Mouse (Mus musculus) cerebellum, adult 8-10 months (tissue): Measurements from ENCODE around the gene Hrh1.

Experiments used
- DNase-seq: peaks from one replicate; pipeline ENCODE4 v3.0.0; 2022

Gene Hrh1

GRCm38 (mm10) chr6:114397691-114398217, at the start of gene Hrh1:
Hrh1 (plus strand) TSS chr6:114397936.
- DNase-seq: peak; percentile 23

GRCm38 (mm10) chr6:114354635-114355034, 43.1 kb upstream of the Hrh1 start:
- DNase-seq: no peak

GRCm38 (mm10) chr6:114358171-114358570, 39.6 kb upstream of the Hrh1 start:
- no peak for DNase-seq

GRCm38 (mm10) chr6:114362355-114362754, 35.4 kb upstream of the Hrh1 start:
- DNase-seq: no peak

- DNase-seq: no peak
These were observed 34.0 kb upstream of the Hrh1 start for GRCm38 (mm10) chr6:114363740-114364139.

GRCm38 (mm10) chr6:114364734-114365133, 33.0 kb upstream of the Hrh1 start:
- DNase-seq: no peak

- no peak for DNase-seq
These were observed 31.5 kb upstream of the Hrh1 start for GRCm38 (mm10) chr6:114366191-114366590.

- no peak for DNase-seq
These were observed 30.1 kb upstream of the Hrh1 start for GRCm38 (mm10) chr6:114367681-114368080.

- DNase-seq: no peak
These were observed 29.5 kb upstream of the Hrh1 start for GRCm38 (mm10) chr6:114368196-114368595.

- DNase-seq: no peak
These were observed 25.0 kb upstream of the Hrh1 start for GRCm38 (mm10) chr6:114372741-114373140.

- no peak for DNase-seq
These were observed 16.9 kb upstream of the Hrh1 start for GRCm38 (mm10) chr6:114380872-114381271.

GRCm38 (mm10) chr6:114387320-114387719, 10.4 kb upstream of the Hrh1 start:
- DNase-seq: no peak

GRCm38 (mm10) chr6:114387855-114388254, 9.9 kb upstream of the Hrh1 start:
- no peak for DNase-seq

- no peak for DNase-seq
These were observed 7.6 kb upstream of the Hrh1 start for GRCm38 (mm10) chr6:114390129-114390528.

- no peak for DNase-seq
These were observed 2.8 kb upstream of the Hrh1 start for GRCm38 (mm10) chr6:114394982-114395381.

- DNase-seq: no peak
These were observed 1.1 kb upstream of the Hrh1 start for GRCm38 (mm10) chr6:114396605-114397004.

GRCm38 (mm10) chr6:114397280-114397679, 456 bp upstream of the Hrh1 start:
- no peak for DNase-seq

GRCm38 (mm10) chr6:114398626-114399025, 890 bp downstream of the Hrh1 start:
- DNase-seq: no peak

GRCm38 (mm10) chr6:114400387-114400786, 2.7 kb downstream of the Hrh1 start:
- no peak for DNase-seq

GRCm38 (mm10) chr6:114400841-114401240, 3.1 kb downstream of the Hrh1 start:
- no peak for DNase-seq

- no peak for DNase-seq
These were observed 4.4 kb downstream of the Hrh1 start for GRCm38 (mm10) chr6:114402161-114402560.

GRCm38 (mm10) chr6:114403632-114404031, 5.9 kb downstream of the Hrh1 start:
- DNase-seq: no peak

GRCm38 (mm10) chr6:114404128-114404527, 6.4 kb downstream of the Hrh1 start:
- no peak for DNase-seq

- DNase-seq: no peak
These were observed 7.2 kb downstream of the Hrh1 start for GRCm38 (mm10) chr6:114404774-114405468.

- DNase-seq: no peak
These were observed 8.9 kb downstream of the Hrh1 start for GRCm38 (mm10) chr6:114406634-114407033.
